Mouse (Mus musculus) left cerebral cortex, postnatal 25 days (tissue): ENCODE measurements around the gene Suclg2. TPM values are rescaled to one million over a fixed set of nuclear protein-coding genes. Genes with fewer than 3 reads are reported as not detected.

ENCODE experiments used
- DNase-seq, 2 experiments: peaks; one replicate each; pipeline ENCODE4 v3.0.0; 2022; ENCODE audit warnings: low spot score in 2 of 2, mixed read lengths in 1 of 2
- intact Hi-C: fragments of 180-260 bp; cut with DNase I; formaldehyde crosslinking; loops from one replicate; pipeline ENCODE4 v1.15.1; 2025
- total RNA-seq, 2 experiments: library from RNA; stranded (reverse); gene quantifications; 2 replicates each; pipeline ENCODE4 v1.2.3; 2021

Gene Suclg2
- total RNA-seq, 2 experiments from 2014 or later = 15.5 to 17.1 TPM

DNA sequence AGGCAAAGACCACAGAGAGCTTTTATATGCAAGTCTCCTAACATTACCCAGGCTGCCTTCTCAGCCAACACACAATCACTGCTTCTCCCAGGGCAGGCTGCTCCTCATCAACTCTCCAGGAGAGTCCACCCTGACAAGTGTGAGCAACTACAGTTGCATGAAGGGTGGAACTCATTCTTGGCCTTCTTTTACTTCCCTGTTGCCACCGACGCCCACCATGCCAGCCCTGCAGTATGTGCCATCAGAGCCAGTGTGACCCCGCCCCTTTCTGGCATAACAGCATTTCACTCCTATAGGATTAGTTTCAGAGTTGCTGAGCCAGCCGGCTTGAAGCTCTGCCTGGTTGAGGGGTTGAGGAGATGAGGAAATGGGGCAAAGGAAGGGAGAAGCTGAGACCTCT lies 138.8 kb downstream of the Suclg2 start:
- DNase-seq = no peak

DNA sequence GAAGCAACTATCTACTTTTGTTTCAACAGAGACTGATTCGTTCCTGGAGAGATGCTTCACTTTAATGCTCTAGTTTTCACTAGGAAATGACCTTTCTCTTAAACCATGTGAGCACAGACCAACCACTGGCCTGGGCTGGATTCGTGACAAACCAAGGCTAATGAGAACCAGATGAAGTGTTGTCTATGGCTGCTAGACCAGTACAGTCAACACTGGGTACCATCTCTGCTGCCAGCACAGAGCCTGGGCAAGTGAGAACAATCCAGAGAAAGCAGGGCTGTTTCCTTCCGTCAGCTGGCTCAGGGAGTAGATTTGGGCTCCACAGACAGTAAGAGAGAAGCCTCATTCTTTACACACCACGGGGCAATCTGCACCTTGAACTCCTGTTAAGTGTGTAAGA lies 143.1 kb downstream of the Suclg2 start:
- no peak for DNase-seq
- intact Hi-C loops = no loop called here

More for the DNA sequence above, 138.8 kb downstream of the Suclg2 start:
- intact Hi-C loops = no loop called here

DNA sequence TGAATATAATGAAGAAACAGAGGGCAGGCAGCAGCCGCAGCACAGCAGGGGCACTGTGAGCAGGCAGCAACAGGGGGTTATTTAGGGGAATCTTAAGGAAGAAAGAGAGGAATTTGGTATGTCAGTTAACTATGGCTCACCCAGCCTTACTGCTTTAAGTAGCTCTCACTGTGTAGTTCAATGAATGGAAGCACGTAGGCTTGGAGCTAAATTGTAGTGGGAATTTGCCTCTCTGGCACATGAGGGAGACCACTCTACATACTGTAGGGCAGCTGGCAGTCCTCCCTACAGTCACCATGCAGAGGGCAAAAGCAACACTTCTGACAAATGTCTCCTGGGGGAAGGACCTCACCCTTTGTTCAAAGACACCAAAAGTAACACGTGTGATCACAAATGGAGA lies 143.7 kb downstream of the Suclg2 start:
- no peak for DNase-seq
- intact Hi-C loops = no loop called here

DNA sequence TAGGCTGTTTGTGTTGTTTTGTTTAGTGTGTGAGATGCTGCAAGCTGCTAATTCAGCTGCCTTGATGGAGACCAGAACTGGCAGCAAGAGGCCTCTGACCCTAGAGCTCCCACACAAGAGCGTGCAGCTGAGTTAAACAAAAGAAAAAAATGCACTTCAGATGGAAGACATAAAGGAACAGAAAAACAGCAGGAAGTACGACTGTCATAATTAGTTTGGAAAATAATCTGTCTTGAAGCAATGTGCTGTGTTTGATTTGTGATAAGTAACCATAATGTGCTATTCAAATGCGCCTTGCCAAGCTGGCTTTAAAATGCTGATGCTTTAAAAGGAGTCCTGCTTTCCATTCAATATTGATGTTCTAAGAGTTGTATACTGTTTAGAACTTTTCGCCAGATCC lies 144.2 kb downstream of the Suclg2 start:
- intact Hi-C loops = no loop called here
- no peak for DNase-seq

DNA sequence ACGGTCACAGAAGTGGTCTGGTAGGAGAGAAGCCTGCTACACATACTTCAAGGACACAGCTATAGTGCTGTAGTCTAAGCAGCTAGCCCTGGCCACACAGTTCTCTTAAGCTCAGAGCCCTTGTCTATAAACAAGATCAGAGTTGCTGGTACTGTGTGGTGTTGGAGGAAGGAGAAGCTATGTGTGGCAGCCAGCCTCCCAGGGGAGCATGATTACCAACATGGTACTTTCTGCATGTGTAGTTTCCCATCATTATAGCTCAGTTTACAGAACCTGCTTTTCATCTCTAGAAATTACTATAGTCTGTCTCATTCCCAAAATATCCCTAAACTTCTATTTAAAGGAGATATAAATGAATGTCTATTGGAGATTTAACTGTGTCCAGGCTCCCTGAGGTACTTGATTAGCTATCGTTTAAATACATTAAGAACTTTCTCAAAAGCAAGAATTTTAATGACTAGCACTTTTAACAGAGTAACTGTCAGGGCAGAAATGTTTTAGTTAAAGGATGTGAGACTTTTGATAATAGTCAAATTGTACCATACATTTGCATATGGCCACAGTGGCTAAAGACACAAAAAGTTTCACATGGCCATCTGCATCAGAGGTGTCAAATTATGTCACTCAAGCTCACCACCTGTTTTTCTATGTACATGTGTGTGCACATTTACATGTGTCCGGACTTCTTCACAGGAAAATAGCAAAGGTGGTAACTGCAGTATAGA lies 145.4 kb downstream of the Suclg2 start:
- intact Hi-C loops = no loop called here
- no peak for DNase-seq

DNA sequence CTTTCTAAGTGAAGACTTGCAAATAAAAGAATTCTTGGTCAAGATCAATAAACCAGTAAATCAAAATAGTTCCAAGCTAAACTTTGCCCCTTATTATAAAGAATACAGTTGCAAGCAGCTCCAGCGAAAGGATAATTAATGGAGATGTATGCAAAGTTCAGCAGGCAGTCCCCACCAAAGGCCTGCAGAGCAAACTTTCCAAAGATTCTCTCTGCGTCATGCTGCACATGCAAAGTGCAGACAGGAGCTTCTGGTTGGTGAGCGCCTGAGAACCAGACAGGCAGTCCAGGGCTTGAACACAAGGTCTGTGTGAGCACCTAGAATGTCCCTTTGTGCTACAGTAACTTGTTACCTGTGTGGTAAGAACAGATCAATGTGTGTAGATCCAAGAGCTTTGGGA lies 147.0 kb downstream of the Suclg2 start:
- intact Hi-C loops = no loop called here
- DNase-seq = no peak

DNA sequence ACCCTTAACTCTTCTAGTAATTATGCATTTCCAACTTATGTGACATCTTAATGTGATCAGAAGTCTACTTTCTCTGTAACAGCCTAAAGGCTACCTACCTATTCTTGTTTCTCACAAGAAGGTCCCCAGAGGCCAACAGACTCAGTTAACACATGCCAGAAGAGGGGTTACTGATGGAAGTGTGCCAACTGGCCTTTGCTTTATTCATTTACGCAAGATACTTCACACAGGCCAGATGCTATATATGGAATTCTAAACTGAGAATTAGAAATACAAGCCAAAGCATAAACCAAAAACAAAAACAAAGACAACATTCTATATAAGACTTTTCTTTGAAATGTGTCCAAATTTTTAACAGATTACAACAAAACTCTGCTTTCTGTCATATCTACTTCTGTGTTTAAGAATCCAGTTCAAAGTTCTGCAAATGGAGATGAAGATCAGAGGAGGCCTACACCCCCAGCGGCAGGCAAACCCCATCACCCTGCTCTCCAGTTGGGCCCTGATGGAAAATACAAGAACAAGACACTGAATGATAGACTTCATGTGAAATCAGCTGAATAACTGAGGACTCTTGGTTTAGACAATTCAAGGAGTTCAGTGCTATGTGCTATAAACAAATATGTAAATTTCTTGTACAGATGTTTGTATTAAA lies 155.1 kb downstream of the Suclg2 start:
- DNase-seq = no peak
- intact Hi-C loops = no loop called here

DNA sequence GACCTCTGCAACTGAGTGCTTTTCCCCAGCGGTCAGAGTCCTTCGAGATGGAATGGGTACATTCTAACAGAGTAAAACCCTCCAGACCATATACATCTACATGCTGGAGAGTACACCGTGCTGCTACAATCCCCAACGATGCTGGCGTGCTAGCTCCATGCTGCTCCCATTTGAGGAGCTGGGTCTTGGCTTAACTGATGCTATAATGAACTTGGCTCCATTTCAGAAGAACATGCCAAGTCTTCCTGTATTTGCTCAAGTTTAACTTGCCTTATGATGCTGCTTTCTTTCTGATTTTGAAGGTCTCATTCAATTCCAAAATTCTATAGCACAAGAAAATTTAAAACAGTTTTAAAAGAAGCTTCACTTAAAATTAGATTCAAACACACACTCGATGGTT lies 162.3 kb downstream of the Suclg2 start:
- intact Hi-C loops = no loop called here

DNA sequence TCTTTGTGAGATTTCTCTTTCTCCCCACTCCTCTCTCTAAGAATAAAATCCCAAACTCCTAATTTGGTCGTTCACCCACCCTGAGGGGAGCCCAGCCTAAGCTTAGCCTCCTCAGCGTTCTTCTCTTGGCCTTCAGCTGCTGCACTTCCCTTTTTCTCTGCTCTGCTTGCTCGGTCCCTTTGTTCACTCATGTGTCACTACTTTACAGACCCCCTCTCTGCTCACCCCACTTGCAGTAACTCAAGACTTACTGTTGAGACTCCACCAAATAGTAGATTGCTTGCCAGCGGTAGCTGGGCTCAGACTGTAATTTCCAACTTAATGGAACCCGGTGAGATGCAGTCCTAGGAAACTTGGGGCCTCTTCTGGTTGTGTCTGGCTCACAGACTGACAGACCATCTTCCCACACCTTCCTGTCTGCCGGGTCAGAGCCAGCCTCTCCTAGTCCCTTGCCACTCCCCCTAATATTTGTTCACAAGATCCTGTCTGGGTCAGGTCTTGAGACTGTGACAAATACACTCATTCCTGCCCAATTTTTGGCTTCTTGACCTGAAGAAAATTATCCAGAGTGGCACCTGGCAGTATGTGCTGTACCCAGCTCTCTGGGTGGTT lies 166.2 kb downstream of the Suclg2 start:
- no peak for DNase-seq
- intact Hi-C loops = no loop called here

More for the DNA sequence above, 162.3 kb downstream of the Suclg2 start:
- peak in 1 of 2 experiments; percentile 16 for DNase-seq

DNA sequence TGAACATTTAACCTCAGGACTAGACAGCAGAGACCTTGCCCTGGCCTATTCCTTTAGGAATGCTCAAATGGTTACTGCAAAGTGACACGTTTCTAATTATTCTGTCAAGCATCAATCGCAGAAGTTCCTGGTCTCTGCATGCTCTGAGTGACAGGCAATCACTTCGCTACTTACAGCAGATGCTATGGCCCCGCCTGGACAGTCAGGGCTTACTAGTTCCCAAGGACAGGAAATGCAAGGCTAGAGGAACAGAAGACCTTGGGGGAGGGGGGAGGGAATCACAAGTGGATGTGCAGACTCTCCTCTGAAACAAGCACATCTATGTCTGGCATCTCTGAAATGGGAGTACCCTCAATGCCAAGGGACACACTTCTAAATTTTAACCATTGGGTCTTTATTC lies 167.6 kb downstream of the Suclg2 start:
- intact Hi-C loops = no loop called here

DNA sequence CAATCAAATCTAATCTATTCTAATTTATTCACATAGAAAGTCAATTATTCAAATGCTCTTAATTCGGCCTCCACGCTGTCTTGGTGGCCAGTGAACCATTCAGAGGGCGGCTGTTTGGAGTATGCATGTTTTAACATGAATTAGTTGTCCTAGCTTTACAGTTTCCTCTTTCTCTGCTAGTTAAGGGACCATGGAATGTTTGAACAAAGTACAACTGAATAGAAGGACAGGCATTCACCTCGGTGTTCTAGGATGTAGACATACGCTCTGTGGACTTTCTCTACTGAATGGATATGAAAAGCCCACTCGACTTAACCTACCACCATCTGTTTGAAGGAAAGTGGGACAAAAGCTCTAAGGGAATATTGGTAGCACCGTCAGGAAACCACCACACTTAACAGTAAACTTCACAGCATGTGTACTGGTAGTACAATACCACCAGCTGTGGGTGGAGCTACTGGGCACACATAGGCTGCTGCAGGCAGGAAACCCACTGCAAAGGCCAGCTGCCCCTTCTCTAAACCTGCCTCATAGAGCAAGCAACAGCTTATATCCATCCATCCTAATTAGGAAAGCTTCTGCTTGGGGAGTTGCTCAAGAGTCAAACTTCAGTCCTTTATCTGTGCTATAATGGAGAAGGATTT lies 172.3 kb downstream of the Suclg2 start:
- intact Hi-C loops = no loop called here
- DNase-seq = no peak

More for the DNA sequence above, 167.6 kb downstream of the Suclg2 start:
- DNase-seq = no peak

DNA sequence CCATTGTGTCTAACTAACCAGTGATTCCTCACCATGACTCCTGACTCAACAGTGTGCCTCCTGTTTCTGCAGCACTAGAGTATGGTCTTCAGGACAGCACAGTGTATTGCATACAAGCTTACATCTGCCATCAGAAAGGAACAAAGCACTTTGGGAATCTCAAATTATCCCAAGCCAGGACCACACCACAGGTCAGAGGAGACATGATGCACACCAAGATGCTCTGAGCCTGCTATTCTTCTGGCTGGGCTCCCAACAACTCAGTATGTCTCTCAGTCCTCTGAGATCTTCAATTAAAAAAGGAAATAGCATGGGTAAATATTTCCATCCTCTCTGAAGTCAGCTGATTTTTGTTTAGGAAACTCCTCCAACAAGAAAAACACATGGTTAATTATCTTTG lies 172.9 kb downstream of the Suclg2 start:
- intact Hi-C loops = no loop called here
- DNase-seq = no peak

DNA sequence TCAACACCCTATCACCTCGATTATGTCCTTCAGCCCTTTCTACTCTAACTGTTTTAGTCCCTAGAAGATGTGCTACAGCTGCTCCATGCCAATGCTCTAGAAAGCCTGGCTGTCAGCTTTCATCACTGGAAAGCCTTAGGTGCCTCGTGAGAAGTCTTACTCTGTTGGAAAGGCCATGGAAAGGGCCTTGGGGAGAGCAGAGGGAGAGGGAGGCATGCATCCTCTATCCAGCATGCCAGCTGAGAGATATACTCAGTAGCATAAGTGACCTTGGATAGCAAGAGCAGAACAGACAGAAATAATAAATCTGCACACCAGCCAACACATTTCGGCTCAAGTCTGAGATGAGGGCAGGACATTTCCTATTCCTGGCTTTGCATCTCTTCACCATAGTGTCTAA lies 173.3 kb downstream of the Suclg2 start:
- intact Hi-C loops = no loop called here
- DNase-seq = no peak

DNA sequence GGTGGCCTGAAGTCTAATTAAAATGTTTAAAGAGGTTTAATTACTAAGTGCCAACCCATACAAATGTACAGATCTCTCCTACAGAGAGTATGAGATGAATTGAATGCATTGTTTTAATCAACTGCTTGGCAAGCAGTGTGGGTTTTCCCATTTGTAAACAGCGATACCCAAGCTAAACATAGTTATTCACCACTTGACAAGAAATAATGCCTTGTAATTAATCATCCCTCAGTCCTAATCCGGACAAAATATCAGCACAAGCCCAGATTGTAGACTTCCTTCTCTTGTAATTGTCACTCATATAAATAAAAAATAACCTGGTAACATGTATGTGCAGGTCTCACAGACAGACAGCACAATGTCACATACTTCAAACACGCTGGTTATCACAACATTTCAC lies 183.4 kb downstream of the Suclg2 start:
- intact Hi-C loops = no loop called here
- no peak for DNase-seq

DNA sequence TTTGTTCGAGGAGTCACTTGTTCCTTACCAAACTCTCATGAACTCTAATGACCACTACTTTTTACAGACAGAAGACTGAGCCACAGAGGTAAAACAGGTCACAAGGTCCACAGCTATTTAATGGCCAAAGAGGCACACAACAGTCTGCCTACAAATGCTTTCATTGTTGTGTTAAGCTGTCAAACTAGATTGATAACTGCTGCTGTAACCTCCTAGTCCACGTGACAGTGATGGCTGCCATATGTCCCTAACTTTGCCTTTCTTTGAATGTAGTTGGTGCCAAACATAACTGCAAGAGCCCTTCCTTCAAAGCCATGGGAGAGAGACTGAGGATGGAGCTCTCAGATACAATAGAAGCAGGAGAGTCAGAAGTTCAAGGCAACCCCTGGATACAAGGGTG lies 198.8 kb downstream of the Suclg2 start:
- no peak for DNase-seq
- intact Hi-C loops = no loop called here

DNA sequence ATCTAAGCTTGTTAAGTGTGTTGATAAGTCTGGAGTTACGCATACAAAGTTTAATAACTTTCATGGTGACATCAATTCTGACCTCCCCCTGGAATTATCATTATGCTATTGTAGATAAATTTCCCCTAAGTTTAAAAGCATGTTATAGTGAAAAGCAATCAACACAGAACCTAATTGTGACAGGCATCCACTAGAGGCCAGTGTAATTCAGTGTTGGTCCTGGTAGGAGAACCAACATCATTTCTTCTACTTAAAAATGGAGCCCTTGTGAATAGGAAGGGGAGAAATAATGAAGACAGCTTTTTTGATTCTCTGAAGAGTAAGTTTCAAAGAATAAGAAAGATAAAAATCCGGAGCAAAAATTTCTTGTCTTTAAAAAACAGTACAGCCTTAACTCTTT lies 200.2 kb downstream of the Suclg2 start:
- intact Hi-C loops = no loop called here
- peak in 1 of 2 experiments; percentile 18 for DNase-seq

DNA sequence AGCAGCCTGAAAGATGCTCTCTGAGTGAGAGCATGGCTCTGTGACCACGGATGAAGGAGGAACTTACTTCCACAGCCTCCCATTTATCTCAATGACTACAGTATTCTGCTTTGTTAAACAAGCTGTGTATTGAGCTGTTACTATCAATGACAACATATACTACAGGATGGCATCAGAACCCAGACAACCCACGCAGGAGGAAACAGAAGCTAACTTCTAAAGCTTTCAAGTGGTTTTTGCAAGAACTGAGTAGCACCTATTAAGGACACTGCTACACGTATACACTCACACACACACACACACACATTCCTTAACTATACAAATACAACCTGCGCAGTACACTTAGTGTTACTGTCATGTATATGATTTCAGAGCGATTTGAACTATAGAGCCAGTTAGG lies 202.9 kb downstream of the Suclg2 start:
- intact Hi-C loops = no loop called here
- no peak for DNase-seq

DNA sequence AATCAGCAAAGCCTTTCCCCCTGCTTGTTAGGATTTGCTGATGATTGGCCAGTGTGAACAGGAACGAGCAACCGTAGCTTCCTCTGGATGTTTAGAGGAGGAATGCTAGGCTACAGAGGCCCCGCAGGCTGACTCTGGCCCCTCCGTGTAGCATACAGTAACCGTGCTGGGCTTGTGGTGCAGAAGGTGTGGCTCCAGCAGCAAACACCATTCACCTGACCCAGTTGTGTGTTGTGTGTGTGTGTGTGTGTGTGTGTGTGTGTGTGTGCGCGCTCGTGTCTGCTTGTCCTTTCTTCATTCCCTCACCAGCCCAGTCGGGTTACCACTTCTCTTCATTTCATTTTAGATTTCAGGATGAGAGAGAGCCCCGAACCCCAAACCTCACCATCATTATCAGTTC lies 203.9 kb downstream of the Suclg2 start:
- intact Hi-C loops = no loop called here

DNA sequence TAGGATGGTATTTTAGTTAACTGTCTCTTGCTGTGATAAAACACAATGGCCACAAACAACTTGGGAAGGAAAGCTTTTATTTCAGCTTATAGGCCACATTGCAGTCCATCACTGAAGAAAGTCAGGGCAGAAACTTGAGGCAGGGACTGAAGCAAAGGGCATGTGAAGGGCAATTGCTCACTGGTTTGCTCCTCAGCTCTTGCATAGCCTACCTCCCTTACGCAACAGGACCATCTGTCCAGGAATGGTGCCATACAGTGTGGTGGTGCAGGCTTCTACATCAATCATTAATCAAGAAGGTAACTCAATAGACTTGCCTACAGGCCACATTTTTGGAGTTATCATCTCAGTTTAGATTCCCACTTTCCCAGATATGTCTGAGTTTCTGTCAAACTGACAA lies 206.9 kb downstream of the Suclg2 start:
- no peak for DNase-seq
- intact Hi-C loops = no loop called here

More for the DNA sequence above, 203.9 kb downstream of the Suclg2 start:
- no peak for DNase-seq

DNA sequence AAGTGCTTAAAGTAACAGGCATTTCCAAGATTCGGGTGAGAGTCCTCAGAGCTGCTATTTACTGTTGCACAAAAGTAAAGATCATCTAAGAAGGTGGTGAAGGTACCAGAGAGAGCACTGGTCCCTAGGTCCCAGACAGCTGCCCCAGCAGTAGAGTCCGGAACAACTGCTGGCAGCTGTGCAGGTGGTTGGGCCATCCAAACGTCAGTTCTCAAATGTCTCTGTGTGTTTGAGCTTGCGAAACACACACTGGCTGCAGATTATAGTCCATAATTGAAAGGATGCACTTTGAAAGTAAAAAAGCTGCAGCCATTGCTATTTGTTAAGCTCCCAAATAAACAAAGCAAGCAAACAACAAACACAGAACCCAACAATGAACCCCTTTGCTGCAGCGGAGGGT lies 217.8 kb downstream of the Suclg2 start:
- intact Hi-C loops = no loop called here
- no peak for DNase-seq

DNA sequence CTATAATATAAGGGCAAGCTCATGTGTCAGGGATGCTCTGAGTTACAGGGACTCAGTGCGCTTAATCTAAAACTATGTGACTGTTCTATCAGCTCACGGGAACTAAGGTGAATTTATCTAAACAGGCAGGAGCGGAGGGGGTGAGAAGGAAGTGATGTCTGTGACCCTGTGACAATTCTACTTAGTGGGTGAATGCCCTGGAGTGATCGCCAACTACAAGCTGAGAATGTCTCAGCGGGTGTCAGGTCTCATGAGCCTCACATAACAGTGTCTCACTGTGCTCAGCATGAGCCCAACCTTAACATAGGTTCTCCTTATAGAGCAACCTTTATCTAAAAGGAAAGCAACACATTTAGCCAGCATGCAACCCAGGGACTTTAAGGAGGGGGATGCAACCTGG lies 219.0 kb downstream of the Suclg2 start:
- no peak for DNase-seq
- intact Hi-C loops = no loop called here
